In the genomic region with DNA sequence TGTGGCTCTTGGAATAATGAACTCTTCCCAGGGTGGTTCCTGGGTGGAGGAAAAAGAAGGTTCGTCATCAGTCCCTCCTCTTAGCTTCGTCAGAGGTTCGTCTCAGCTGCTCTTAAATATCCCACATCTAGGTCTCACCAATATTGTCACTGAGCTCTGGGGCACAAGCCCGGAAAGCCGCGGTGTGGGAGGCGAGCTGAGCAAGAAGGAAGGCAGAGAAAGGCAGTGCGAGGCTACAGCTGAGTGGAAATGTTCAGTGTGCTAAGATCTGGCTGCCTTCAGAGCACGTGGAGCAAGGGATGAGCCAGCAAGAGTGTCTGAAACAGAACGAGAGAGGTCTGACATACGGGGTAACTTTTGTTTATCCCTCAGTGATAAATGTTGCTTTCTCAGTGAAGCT, we compare ENCODE assay signal across 21 mouse cellular contexts.
DNase-seq lines count a peak whose midpoint lies in the region; TF ChIP-seq lines count a peak whose summit lies in the region.
"Had no signal": no experiment of that assay in that cellular context is flagged by ENCODE, and none has a peak within 500 bp of the region (broad histone marks: within the 10 kb centered on the region; RNA-seq: fewer than 3 reads in every experiment).

No protein-coding gene starts in this region.

- H3K27ac ChIP-seq in cortical plate, adult 2 months (ENCODE audit: insufficient read depth, low read length) = no peak overlapping the region
- H3K27ac ChIP-seq: gastrocnemius, adult 2 months; heart, embryonic 10.5 days; hindbrain, embryonic 14.5 days; midbrain, embryonic 12.5 days; neural tube, embryonic 15.5 days had no signal

- 0 out of 2 replicates have a peak, but pooled peaks have one; percentile 12 for TF ChIP-seq POLR2A in cortical plate, adult 2 months (IDR thresholded peaks at IDR 0.05; ENCODE audit: extremely low read depth, insufficient read depth, low read length)

- H3K4me1 ChIP-seq in cortical plate, adult 2 months (ENCODE audit: control insufficient read depth, insufficient read depth, low read length) = no peaks in the 10 kb centered on the region
- H3K4me1 ChIP-seq: heart, embryonic 10.5 days; midbrain, embryonic 12.5 days; neural tube, embryonic 15.5 days had no signal

- no peak for TF ChIP-seq CTCF in cortical plate, adult 2 months (IDR thresholded peaks at IDR 0.05; ENCODE audit: extremely low read depth, insufficient read depth, low read length)

- no peak overlapping the region for H3K4me3 ChIP-seq in cortical plate, adult 2 months (ENCODE audit: insufficient read depth, low read length)
- H3K4me3 ChIP-seq: gastrocnemius, adult 2 months; heart, embryonic 10.5 days; midbrain, embryonic 12.5 days; neural tube, embryonic 15.5 days had no signal

- peak; percentile 23 for DNase-seq in layer of hippocampus, adult 9-11 months
- DNase-seq in layer of hippocampus, postnatal 14 days (ENCODE audit: low spot score in 2 of 2) = no peak
- DNase-seq in right cerebral cortex, adult 18-20 months = peak; percentile 59
- DNase-seq in right cerebral cortex, postnatal 4 days = peak; percentile 2
- DNase-seq in thymus, postnatal 0 days (ENCODE audit: low spot score) = no peak
- DNase-seq in adrenal gland, postnatal 36 days = no peak
- DNase-seq: adrenal gland, adult 2 months; cerebellum, adult 2 months; cerebellum, postnatal 25 days; gastrocnemius, adult 2 months; heart, postnatal 4 days; kidney, adult 18-20 months; kidney, postnatal 4 days; liver, postnatal 0 days; lung, postnatal 14 days; thymus, postnatal 14 days had no signal

Comparison
In these comparisons a context has a peak if more than half of its experiments do, and no peak if none do; other contexts are left out.
1. DNase-seq: peak in layer of hippocampus, adult 9-11 months (single experiment), right cerebral cortex, adult 18-20 months (single experiment) and right cerebral cortex, postnatal 4 days (single experiment); none in layer of hippocampus, postnatal 14 days (0 of 2), thymus, postnatal 0 days (single experiment) and adrenal gland, postnatal 36 days (0 of 2).